Mouse (Mus musculus): ENCODE measurements around the gene Pde6h. TPM values are rescaled to one million over a fixed set of nuclear protein-coding genes. Genes with fewer than 3 reads are reported as not detected.

Pde6h gene
- total and polyA plus RNA-seq, 3 experiments = 0.04 to 0.30 TPM; not detected in 1

DNA sequence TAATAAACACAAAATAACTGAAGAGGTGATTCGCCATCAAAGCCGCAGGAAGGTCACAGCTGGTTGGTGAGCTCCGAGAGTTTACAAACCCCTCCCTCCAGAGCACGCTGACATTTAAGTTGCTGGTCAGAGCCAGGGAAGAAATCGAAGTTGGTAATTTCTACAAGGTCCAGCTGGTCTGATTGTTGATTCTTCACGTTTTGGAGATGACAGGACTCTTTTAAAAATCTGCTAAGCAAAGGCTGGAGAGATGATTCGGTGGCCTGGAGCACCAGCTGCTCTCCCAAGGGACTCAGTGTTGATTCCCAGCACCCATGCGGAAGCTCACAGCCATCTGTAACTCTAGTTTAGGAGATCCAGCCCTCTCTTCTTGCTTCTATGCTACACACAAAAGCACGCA is 12.7 kb downstream of the Pde6h start:
- dilution Hi-C loops (cut with MboI; ENCODE audit: extremely low pct_ligation_motif_present, extremely low pct_unique_long_range_greater_than_20kb, low sequenced_read_pairs) = no loop called here
- Histone ChIP-seq H3K9me3 (replicated peaks; ENCODE audit: low read length) (no peaks in the 10 kb centered on the region), H3K79me2 (replicated peaks; ENCODE audit: control insufficient read depth, extremely low read depth, insufficient read depth, poor library complexity, severe bottlenecking) (peaks cover 91% of the 10 kb centered on the region), H3K4me1 (ENCODE audit: control insufficient read depth in 1 of 2, insufficient read depth in 2 of 2) (peaks cover 14 to 42% of the 10 kb centered on the region in 2 experiments), H3K36me3 (replicated peaks in 1 of 2; ENCODE audit: control insufficient read depth in 1 of 2, insufficient read depth in 1 of 2, low read length in 1 of 2) (peaks cover 50 to 60% of the 10 kb centered on the region in 2 experiments), H3K27ac (ENCODE audit: insufficient read depth, low read depth) (no peak overlapping the region), H3K4me3 (replicated peaks in 1 of 3; ENCODE audit: low read depth in 2 of 3, low read length in 2 of 3, poor library complexity in 1 of 3) (no peak overlapping the region), H3K27me3 (replicated peaks) (no peaks in the 10 kb centered on the region), H3K9ac (ENCODE audit: insufficient read depth, low read depth) (no peak overlapping the region), H3K4me2 (ENCODE audit: insufficient read depth, low read depth, poor library complexity, severe bottlenecking) (no peak overlapping the region)
- in situ Hi-C loops (cut with MboI; ENCODE audit: low pct_ligation_motif_present, low pct_unique_long_range_greater_than_20kb, low sequenced_read_pairs) = no loop called here
- TF ChIP-seq EP300 (IDR thresholded peaks at IDR 0.05; ENCODE audit: low read length) = no peak
- no peak for TF ChIP-seq ZKSCAN1 (IDR thresholded peaks at IDR 0.05; ENCODE audit: borderline replicate concordance, low read depth, low read length)
- TF ChIP-seq NRF1 (IDR thresholded peaks at IDR 0.05; ENCODE audit: low read depth, low read length) = no peak
- no peak for DNase-seq (ENCODE audit: extremely low read depth)

DNA sequence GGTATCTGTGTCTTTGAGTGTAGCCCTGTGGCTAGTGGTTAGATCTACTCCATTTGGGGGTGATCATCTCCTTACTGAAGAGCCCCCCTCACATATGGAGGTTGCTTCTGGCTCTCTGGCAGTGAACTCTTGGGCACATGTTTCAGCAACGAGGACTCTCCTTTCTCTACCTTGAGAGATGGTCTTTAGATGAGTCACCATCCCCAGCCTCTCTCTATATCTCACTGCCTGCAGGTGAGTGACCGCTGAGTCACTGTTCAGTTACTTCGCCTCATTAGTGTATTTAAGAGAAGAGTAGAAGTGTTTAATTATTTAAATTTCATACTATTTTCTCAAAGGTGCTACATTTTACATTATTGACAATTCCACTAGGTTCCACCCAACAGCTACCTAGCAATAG is 13.5 kb downstream of the Pde6h start:
- Histone ChIP-seq H3K27ac (ENCODE audit: insufficient read depth, low read depth) (peak overlapping the region; percentile 94; the same call in 1 of the 2 replicates), H3K4me2 (ENCODE audit: insufficient read depth, low read depth, poor library complexity, severe bottlenecking) (peak overlapping the region; percentile 99), H3K4me3 (replicated peaks in 1 of 3; ENCODE audit: low read depth in 2 of 3, low read length in 2 of 3, poor library complexity in 1 of 3) (peak overlapping the region; percentile 4 to 70 (median 58)), H3K27me3 (replicated peaks) (no peaks in the 10 kb centered on the region), H3K9me3 (replicated peaks; ENCODE audit: low read length) (no peaks in the 10 kb centered on the region), H3K9ac (ENCODE audit: insufficient read depth, low read depth) (peak overlapping the region; percentile 90), H3K36me3 (replicated peaks in 1 of 2; ENCODE audit: control insufficient read depth in 1 of 2, insufficient read depth in 1 of 2, low read length in 1 of 2) (peaks cover 42 to 53% of the 10 kb centered on the region in 2 experiments), H3K79me2 (replicated peaks; ENCODE audit: control insufficient read depth, extremely low read depth, insufficient read depth, poor library complexity, severe bottlenecking) (peaks cover 89% of the 10 kb centered on the region), H3K4me1 (ENCODE audit: control insufficient read depth in 1 of 2, insufficient read depth in 2 of 2) (peaks cover 10 to 35% of the 10 kb centered on the region in 2 experiments)
- DNase-seq (ENCODE audit: extremely low read depth) = no peak
- in situ Hi-C loops (cut with MboI; ENCODE audit: low pct_ligation_motif_present, low pct_unique_long_range_greater_than_20kb, low sequenced_read_pairs) (no loop called here), dilution Hi-C loops (cut with MboI; ENCODE audit: extremely low pct_ligation_motif_present, extremely low pct_unique_long_range_greater_than_20kb, low sequenced_read_pairs) (no loop called here)
- TF ChIP-seq ETS1 (conservative IDR thresholded peaks at IDR 0.05; ENCODE audit: low read depth, low read length) (no peak), ZNF384 (IDR thresholded peaks at IDR 0.05; ENCODE audit: low read depth, low read length) (no peak), MAX (IDR thresholded peaks at IDR 0.05; ENCODE audit: low read length) (no peak), MAFK (IDR thresholded peaks at IDR 0.05; ENCODE audit: insufficient replicate concordance, low read length) (peak; percentile 69; the same call in 1 of the 2 replicates), TBP (conservative IDR thresholded peaks at IDR 0.05; ENCODE audit: low read depth, low read length) (no peak), MYC (IDR thresholded peaks at IDR 0.05; ENCODE audit: low read depth, low read length) (peak; percentile 59; the same call in 1 of the 2 replicates), ZKSCAN1 (IDR thresholded peaks at IDR 0.05; ENCODE audit: borderline replicate concordance, low read depth, low read length) (no peak), JUND (conservative IDR thresholded peaks at IDR 0.05; ENCODE audit: low read depth, low read length) (peak; percentile 35; the same call in 1 of the 2 replicates), BHLHE40 (IDR thresholded peaks at IDR 0.05; ENCODE audit: low read depth, low read length) (0 out of 2 replicates have a peak, but pooled peaks have one; percentile 23), JUN (IDR thresholded peaks at IDR 0.05; ENCODE audit: insufficient read depth, low read depth, low read length) (no peak), RCOR1 (conservative IDR thresholded peaks at IDR 0.05; ENCODE audit: low read depth, low read length) (no peak), ZMIZ1 (IDR thresholded peaks at IDR 0.05; ENCODE audit: low read depth, low read length) (no peak), CHD1 (IDR thresholded peaks at IDR 0.05; ENCODE audit: low read depth, low read length) (no peak), ELF1 (IDR thresholded peaks at IDR 0.05; ENCODE audit: low read depth, low read length) (no peak), NELFE (IDR thresholded peaks at IDR 0.05; ENCODE audit: low read depth, low read length) (no peak), NRF1 (IDR thresholded peaks at IDR 0.05; ENCODE audit: low read depth, low read length) (no peak), CTCF (conservative IDR thresholded peaks at IDR 0.05 in 1 of 2, IDR thresholded peaks at IDR 0.05 in 1 of 2; ENCODE audit: low read depth in 2 of 2, low read length in 2 of 2) (no peak), RAD21 (IDR thresholded peaks at IDR 0.05; ENCODE audit: low read depth, low read length) (no peak), MXI1 (IDR thresholded peaks at IDR 0.05; ENCODE audit: low read depth, low read length) (peak; percentile 34; the same call in 1 of the 2 replicates)
